Mouse (Mus musculus): ENCODE results near the gene Tcp11x2. TPM values are rescaled to one million over a fixed set of nuclear protein-coding genes. Genes with fewer than 3 reads are reported as not detected.

The Tcp11x2 gene
- not detected for polyA plus RNA-seq (2017; shearing (Covaris generic))

DNA sequence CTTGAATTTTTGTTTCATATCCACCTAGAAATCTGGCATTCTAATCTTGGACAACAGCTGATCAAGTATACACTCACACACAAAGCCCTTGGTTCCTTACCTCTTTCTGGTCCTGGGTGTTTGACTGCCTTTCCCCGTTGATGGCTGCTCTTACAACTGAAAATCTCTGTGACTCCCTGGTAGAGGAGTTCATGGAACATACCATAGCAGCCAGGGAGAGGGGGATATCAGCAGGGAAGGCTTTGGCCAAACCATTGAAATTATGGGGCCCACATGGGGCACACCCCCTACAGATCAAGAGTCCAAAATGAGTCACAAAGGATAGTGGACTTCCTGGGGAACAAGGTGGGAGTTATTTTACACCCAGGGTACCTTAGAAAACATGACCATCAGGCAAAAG, at the start of gene Tcp11x2:
Gene Tcp11x2 (minus strand): TSS at position 158 of the 400 bp plus-strand sequence.

DNA sequence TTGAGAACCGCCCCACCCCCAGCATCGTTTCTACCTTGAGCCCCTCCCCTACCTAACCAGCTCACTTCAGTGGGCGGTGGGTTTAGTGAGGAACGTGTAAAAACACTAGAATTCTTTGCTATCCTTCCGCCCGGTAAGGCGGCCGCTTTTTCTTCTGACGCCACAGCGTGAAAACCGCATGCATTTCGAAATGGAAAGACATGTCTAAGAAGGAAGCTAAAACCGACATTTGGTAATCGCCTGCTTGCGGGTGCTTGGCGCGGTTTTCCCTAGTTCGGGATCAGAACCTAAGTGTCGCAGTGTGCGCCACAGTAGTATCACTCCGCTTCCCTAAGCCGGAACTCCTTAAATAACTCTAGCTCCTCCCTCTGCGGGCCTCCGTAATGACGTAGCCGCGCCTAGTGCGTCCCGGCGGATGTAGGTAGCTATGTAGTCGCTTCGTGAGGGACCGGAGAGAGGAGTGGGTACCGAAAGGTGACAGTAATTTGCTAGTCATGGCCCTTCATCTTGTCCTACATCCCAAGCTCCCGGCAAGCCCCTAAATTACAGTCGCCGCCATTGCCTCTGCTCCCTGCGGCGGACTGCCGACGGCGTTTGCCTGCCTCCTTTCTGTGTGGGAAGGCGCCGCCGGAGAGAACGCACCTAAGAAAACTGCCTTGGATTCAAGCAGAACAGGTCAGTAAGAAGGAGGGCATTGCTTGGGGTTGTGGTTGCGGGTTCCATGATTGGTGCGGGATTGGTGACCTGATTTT, 48.9 kb upstream of the Tcp11x2 start, which contains the start of the genes Armcx5 and Gprasp1:
Gene Armcx5 (plus strand): TSS at position 430 of the 752 bp plus-strand sequence.
Gene Gprasp1 (plus strand): TSS at position 430 of the 752 bp plus-strand sequence.

DNA sequence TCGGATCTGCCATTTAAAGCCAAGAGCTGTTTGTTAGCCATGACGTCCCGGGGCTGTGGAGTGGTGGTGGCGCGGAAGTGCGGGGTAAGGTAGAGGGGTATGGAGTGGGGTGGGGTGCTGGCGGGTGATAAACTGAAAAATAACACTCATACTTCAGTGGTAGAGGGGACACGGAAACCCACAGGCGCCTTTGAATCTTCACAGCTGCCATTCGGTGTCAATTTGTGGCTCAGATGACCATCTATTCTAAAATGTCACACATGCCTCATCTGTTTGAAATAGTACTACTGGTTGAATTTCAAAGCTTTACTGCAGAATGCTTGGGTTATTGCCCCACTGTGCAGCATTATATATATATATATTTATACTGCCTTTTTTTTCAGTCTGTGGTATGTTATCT, 31.6 kb upstream of the Tcp11x2 start, which contains the start of gene Tmsb15a:
Gene Tmsb15a (minus strand): TSS at position 101 of the 400 bp plus-strand sequence.

DNA sequence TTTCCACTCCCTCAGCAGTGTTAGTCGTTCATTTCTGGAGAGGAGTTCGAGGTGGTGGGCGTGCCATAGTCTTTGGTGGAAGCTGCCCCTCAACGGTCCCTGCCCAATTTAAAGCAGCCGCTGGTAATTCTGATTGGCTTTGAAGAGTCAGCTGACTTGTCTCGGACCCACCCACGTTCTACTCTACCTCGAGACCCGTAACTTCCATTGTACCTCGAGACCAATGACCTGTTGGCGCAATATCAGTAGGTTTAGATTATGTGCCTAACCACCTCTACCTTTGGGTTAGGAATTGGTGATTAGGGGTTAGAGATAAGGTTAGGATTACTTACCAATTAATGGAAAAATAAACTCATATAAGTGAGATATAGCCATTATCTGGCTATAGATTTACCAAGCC, 66.0 kb downstream of the Tcp11x2 start, which contains the start of gene Prame:
Gene Prame (minus strand): TSS at position 101 of the 400 bp plus-strand sequence.

Other genes starting within 250 kb of the Tcp11x2 start
- gene AV320801, start 199.2 kb downstream of the Tcp11x2 start, polyA plus RNA-seq (2017; shearing (Covaris generic)), result under 1 TPM in 1 of 2 experiments, not detected in 1; 0.13 TPM
- gene Nxf7, start 95.0 kb downstream of the Tcp11x2 start, polyA plus RNA-seq (2017; shearing (Covaris generic)), result not detected
- not detected for gene Prame, start 66.1 kb downstream of the Tcp11x2 start, polyA plus RNA-seq (2017; shearing (Covaris generic))
- gene Tmsb15a, start 31.5 kb upstream of the Tcp11x2 start, polyA plus RNA-seq (2017; shearing (Covaris generic)), result not detected
- gene Armcx5, start 48.9 kb upstream of the Tcp11x2 start, polyA plus RNA-seq (2017; shearing (Covaris generic)), result 10 to 100 TPM; 12.7 to 13.9 TPM
- gene Gprasp1, start 48.9 kb upstream of the Tcp11x2 start, polyA plus RNA-seq (2017; shearing (Covaris generic)), result 10 to 100 TPM; 38.6 to 43.3 TPM
- gene Bhlhb9, start 103.8 kb upstream of the Tcp11x2 start, polyA plus RNA-seq (2017; shearing (Covaris generic)), result 10 to 100 TPM; 21.3 to 29.4 TPM
- gene Gprasp2, start 145.2 kb upstream of the Tcp11x2 start, polyA plus RNA-seq (2017; shearing (Covaris generic)), result 10 to 100 TPM; 20.0 to 22.3 TPM